Mouse (Mus musculus) testis, adult 2 months (tissue): ENCODE measurements around the gene Dpp7. TPM values are rescaled to one million over a fixed set of nuclear protein-coding genes. Genes with fewer than 3 reads are reported as not detected.

ENCODE experiments used
- H3K27ac ChIP-seq: fragments of 200-500 bp; 2 replicates; pipeline ENCODE4 v1.5.1; 2012; ENCODE audit warnings: low read depth, low read length; ENCODE audit not compliant: control insufficient read depth, insufficient read depth
- H3K27me3 ChIP-seq: fragments of 200-500 bp; 2 replicates; pipeline ENCODE4 v1.6.1; 2012; ENCODE audit warnings: mild to moderate bottlenecking, low read length, moderate library complexity; ENCODE audit not compliant: control insufficient read depth, insufficient read depth
- H3K36me3 ChIP-seq: fragments of 200-500 bp; 2 replicates; pipeline ENCODE4 v1.6.1; 2012; ENCODE audit warnings: mild to moderate bottlenecking, low read length; ENCODE audit not compliant: control insufficient read depth, insufficient read depth
- H3K4me1 ChIP-seq: fragments of 200-500 bp; 2 replicates; pipeline ENCODE4 v1.6.1; 2012; ENCODE audit warnings: low read length; ENCODE audit not compliant: control insufficient read depth, insufficient read depth
- H3K4me3 ChIP-seq: fragments of 200-500 bp; 2 replicates; pipeline ENCODE4 v1.5.1; 2012; ENCODE audit warnings: low read depth, mild to moderate bottlenecking, low read length, moderate library complexity, mixed read lengths; ENCODE audit not compliant: control insufficient read depth
- CTCF ChIP-seq: fragments of 200-500 bp; IDR thresholded peaks from 2 replicates; pipeline ENCODE4 v1.5.1; 2012; ENCODE audit warnings: low read depth, mild to moderate bottlenecking, inconsistent platforms, low read length, moderate library complexity; ENCODE audit not compliant: control insufficient read depth, insufficient read depth, insufficient replicate concordance
- POLR2A ChIP-seq: fragments of 200-500 bp; IDR thresholded peaks from 2 replicates; pipeline ENCODE4 v1.6.1; 2012; ENCODE audit warnings: low read depth, mild to moderate bottlenecking, inconsistent platforms, low read length, moderate library complexity; ENCODE audit not compliant: control insufficient read depth
- polyA plus RNA-seq: library from polyadenylated mRNA; depleted of rRNA; stranded (reverse); fragments of >200 nt; gene quantifications from 2 replicates; pipeline ENCODE4 v1.2.3, GENCODE M21; 2012

The Dpp7 gene
- polyA plus RNA-seq, 1 experiment: 5.0 TPM

GRCm38 (mm10) chr2:25338303-25338702 is 17.9 kb downstream of the Dpp7 start:
- Histone ChIP-seq H3K4me1 (peaks cover 2% of the 10 kb centered on the region; the same call in 1 of the 2 replicates), H3K27ac (no peak overlapping the region), H3K4me3 (peak overlapping the region; percentile 2; the same call in 1 of the 2 replicates), H3K27me3 (no peaks in the 10 kb centered on the region), H3K36me3 (peaks cover 4% of the 10 kb centered on the region)
- TF ChIP-seq CTCF (no peak), POLR2A (no peak)

- Histone ChIP-seq H3K27me3 (no peaks in the 10 kb centered on the region), H3K27ac (no peak overlapping the region), H3K4me1 (peaks cover 5% of the 10 kb centered on the region), H3K36me3 (peaks cover 3% of the 10 kb centered on the region), H3K4me3 (peak overlapping the region; percentile 100)
- TF ChIP-seq POLR2A: no peak
- no peak for TF ChIP-seq CTCF
Observed at GRCm38 (mm10) chr2:25333569-25333968, 22.6 kb downstream of the Dpp7 start.

- no peak for TF ChIP-seq CTCF
- TF ChIP-seq POLR2A: peak; percentile 96
Observed at GRCm38 (mm10) chr2:25332286-25333160, 23.6 kb downstream of the Dpp7 start, which contains the start of gene Man1b1. Man1b1 (plus strand) TSS chr2:25332338.

GRCm38 (mm10) chr2:25331470-25331869 is 24.7 kb downstream of the Dpp7 start:
- H3K27me3 ChIP-seq: no peaks in the 10 kb centered on the region
- H3K4me1 ChIP-seq: peaks cover 4% of the 10 kb centered on the region
- H3K4me3 ChIP-seq: peak overlapping the region; percentile 100
- H3K36me3 ChIP-seq: peaks cover 1% of the 10 kb centered on the region; the same call in 1 of the 2 replicates
- peak overlapping the region; percentile 64 for H3K27ac ChIP-seq
- TF ChIP-seq CTCF (no peak), POLR2A (no peak)

More at GRCm38 (mm10) chr2:25332286-25333160, 23.6 kb downstream of the Dpp7 start, which contains the start of gene Man1b1:
- peaks cover 5% of the 10 kb centered on the region for H3K4me1 ChIP-seq
- peak within 1 kb of the TSS; percentile 100 for H3K4me3 ChIP-seq
- H3K36me3 ChIP-seq: peaks cover 2% of the 10 kb centered on the region
- peak within 1 kb of the TSS; percentile 99 for H3K27ac ChIP-seq
- no peaks in the 10 kb centered on the region for H3K27me3 ChIP-seq

GRCm38 (mm10) chr2:25328440-25328839 is 27.7 kb downstream of the Dpp7 start:
- no peak for TF ChIP-seq POLR2A
- peak; percentile 21; the same call in 1 of the 2 replicates for TF ChIP-seq CTCF
- no peak overlapping the region for H3K4me3 ChIP-seq
- H3K27ac ChIP-seq: no peak overlapping the region
- no peaks in the 10 kb centered on the region for H3K27me3 ChIP-seq
- no peaks in the 10 kb centered on the region; the same call in 1 of the 2 replicates for H3K36me3 ChIP-seq
- peaks cover 3% of the 10 kb centered on the region; the same call in 1 of the 2 replicates for H3K4me1 ChIP-seq

GRCm38 (mm10) chr2:25326036-25326435 is 30.1 kb downstream of the Dpp7 start:
- Histone ChIP-seq H3K4me1 (no peaks in the 10 kb centered on the region), H3K27me3 (no peaks in the 10 kb centered on the region)
- TF ChIP-seq CTCF (no peak), POLR2A (no peak)

GRCm38 (mm10) chr2:25320084-25320483 is 36.1 kb downstream of the Dpp7 start:
- TF ChIP-seq POLR2A (no peak), CTCF (no peak)
- Histone ChIP-seq H3K4me3 (no peak overlapping the region), H3K27me3 (no peaks in the 10 kb centered on the region)

More at GRCm38 (mm10) chr2:25326036-25326435, 30.1 kb downstream of the Dpp7 start:
- Histone ChIP-seq H3K27ac (no peak overlapping the region), H3K4me3 (no peak overlapping the region), H3K36me3 (no peaks in the 10 kb centered on the region; the same call in 1 of the 2 replicates)

More at GRCm38 (mm10) chr2:25320084-25320483, 36.1 kb downstream of the Dpp7 start:
- no peak overlapping the region for H3K27ac ChIP-seq
- H3K4me1 ChIP-seq: peaks cover 8% of the 10 kb centered on the region
- no peaks in the 10 kb centered on the region for H3K36me3 ChIP-seq
